Mouse (Mus musculus) cortical plate, adult 2 months (tissue): ENCODE data around the gene Il18r1.

ENCODE experiments used
- CTCF ChIP-seq: fragments of 200-500 bp; IDR thresholded peaks from 2 replicates; pipeline ENCODE4 v1.5.1; 2011; ENCODE audit warnings: mild to moderate bottlenecking, control low read depth, low read length; ENCODE audit not compliant: insufficient read depth; ENCODE audit errors: extremely low read depth
- POLR2A ChIP-seq: fragments of 200-500 bp; IDR thresholded peaks from 2 replicates; pipeline ENCODE4 v1.6.1; 2011; ENCODE audit warnings: mild to moderate bottlenecking, low read length, control low read depth; ENCODE audit not compliant: insufficient read depth; ENCODE audit errors: extremely low read depth

DNA sequence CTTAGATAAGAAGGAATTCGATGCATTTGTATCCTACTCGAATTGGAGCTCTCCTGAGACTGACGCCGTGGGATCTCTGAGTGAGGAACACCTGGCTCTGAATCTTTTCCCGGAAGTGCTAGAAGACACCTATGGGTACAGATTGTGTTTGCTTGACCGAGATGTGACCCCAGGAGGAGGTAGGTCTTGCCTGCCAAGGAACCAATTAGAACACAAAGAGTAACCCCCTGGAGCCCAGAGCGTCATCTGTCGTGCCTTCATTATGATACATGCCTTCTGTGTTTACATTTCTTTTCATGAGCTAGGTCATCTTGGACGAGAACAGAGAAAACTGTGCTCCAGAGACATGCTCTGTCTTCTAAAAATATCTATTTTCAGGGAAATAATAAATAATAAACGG, 82.4 kb downstream of the Il18r1 start:
- TF ChIP-seq CTCF = no peak
- TF ChIP-seq POLR2A = no peak
